Mouse (Mus musculus): ENCODE data around the gene Suds3.
A peak's percentile ranks its signal among the peaks of the same experiment; 100 is the strongest.

- TF ChIP-seq CTCF (IDR thresholded peaks at IDR 0.05; ENCODE audit: low read depth, low read length) (peak; percentile 56), POLR2A (IDR thresholded peaks at IDR 0.05; ENCODE audit: extremely low read depth, insufficient read depth, low read length) (no peak)
These were observed 47.7 kb downstream of the Suds3 start for GRCm38 (mm10) chr5:117068181-117068580.
